Mouse (Mus musculus) embryo, embryonic 10 days (tissue): ENCODE measurements around the gene Aspm.
"Not testable (repeated sequence)": the region's sequence is repeated elsewhere in the genome, so short reads cannot be mapped to it uniquely, and the experiment has no call there.

Source experiments
- DNase-seq: peaks from one replicate; pipeline ENCODE4 v3.0.0-alpha.2; 2015; ENCODE audit warnings: low spot score

Aspm gene

DNA sequence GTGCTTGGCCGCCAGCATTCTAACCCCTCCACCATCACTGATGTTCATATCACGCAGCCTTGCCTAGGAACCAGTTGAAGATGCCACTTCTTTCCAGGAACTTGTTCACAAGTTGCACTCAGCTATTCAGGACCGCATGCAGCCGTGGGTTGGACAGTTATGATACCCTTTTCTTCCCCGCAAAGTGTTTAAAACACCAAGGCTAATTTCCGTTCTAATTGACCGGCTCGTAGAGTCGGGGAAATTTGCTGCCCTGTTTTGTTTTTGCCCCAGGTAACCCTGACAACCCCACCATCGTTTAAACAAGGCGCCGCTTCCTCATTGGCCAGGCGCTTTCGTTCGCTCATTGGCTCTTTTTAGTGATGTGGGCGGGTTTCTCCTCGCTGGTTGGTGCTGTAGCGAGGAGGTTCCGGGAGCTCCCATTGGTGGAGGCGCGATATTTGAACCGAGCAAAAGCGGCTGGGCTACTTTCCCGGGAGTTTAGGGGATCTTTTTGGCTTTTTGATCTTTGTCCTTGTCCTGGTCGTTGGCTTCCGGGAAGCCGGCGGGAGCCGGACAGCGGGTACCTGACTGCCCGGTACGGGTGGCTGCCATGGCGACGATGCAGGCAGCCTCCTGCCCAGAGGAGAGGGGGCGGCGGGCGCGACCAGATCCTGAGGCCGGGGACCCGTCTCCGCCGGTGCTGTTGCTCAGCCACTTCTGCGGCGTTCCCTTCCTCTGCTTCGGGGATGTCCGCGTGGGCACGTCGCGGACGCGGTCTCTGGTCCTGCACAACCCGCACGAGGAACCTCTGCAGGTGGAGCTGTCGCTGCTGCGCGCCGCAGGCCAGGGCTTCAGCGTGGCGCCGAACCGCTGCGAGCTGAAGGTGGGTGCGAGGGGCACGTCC, at the start of gene Aspm:
Gene Aspm (plus strand): TSS at position 433 of the 886 bp plus-strand sequence.
- peak; percentile 95 for DNase-seq

- no peak for DNase-seq
These were observed 48.8 kb upstream of the Aspm start for GRCm38 (mm10) chr1:139405766-139406165.

DNA sequence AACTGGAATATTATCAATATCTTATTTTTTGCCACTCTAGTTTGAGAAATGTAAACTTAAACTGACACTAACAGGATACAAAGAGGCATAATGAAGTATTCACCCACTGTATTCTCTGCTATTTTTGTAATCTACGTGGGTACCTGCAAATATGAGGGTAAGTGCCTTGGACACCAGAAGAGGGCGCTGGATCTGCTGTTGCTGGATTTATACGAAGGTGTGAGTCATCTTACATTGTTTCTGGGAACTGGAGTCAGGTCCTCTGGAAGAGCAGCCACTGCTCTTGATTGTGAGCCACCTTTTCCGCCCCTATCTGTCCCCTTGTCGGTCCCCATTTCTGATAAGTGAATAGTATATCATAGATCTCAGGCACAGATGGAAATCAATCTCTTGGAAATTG, 46.9 kb upstream of the Aspm start:
- no peak for DNase-seq

- DNase-seq: not testable (repeated sequence)
These were observed 42.2 kb upstream of the Aspm start for GRCm38 (mm10) chr1:139412365-139412764.

- no peak for DNase-seq
These were observed 41.1 kb upstream of the Aspm start for GRCm38 (mm10) chr1:139413465-139413864.

- no peak for DNase-seq
These were observed 33.1 kb upstream of the Aspm start for GRCm38 (mm10) chr1:139421521-139421874.

DNA sequence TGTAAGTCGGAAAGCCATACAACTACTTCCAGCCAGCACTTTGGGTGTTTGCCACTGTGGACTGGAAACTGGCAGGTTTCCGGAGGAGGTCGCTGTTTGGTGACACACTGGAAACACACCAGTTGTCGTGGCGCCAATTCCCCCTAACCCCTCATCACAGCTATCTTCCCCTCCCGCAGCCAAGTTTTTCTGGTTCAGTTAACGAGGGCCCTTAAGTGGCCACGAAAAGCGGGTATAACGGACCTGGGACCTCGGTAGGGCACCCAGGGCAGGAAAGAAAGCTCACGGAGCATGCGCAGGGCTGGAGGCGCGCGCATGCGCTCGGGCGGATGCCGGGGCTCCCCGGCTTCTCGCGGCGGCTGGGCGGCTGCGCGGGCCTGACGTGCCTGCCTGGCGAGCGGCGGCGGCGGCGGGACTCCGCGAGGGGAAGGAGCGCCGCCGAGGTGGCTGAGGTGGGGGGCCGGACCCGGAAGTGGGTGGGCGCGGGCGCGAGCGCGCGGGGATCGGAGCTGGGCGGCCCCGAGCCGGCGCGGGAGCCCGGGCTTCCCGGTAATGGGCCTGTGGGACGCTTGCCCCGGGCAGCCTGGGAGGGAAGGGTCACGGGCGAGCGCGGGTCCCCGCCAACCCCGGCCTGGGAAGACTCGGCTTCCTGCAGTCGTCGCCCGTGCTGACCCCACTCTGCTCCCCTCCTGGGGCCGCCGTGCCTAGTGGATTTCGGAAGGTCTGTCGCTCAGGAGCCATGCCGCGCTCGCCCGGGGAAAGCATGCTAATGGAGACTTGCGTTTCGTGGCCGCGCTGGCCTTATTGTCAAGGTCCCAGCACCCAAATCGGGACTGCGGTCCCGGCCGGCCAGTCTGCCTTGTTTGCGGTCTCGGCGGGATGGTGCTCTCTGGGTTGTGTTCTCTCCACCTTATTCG, 32.4 kb upstream of the Aspm start, which contains the start of gene Zbtb41:
Gene Zbtb41 (plus strand): TSS at position 414 of the 917 bp plus-strand sequence.
- peak; percentile 86 for DNase-seq

- DNase-seq: peak; percentile 36
These were observed 31.6 kb upstream of the Aspm start for GRCm38 (mm10) chr1:139422941-139423340.

- DNase-seq: no peak
These were observed 30.6 kb upstream of the Aspm start for GRCm38 (mm10) chr1:139423931-139424330.

DNA sequence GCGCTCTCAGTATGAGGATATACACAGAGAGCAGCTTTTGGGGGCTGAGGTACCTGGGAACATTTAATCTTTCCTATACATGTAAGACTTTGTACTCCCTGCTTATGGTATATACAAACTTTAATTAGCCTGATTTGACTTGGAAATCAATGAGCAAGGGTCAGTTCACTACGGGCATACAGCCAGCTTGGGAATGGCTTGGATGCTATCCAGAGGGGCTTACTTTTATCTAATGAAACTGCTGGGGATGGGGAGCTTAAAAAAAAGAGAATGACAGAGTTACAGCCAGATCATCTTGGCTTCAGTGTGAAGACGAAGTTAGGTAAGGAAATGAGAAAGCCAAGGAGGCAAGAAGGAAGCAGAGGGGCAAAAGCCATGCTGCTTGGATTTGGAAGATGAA, 29.6 kb upstream of the Aspm start:
- DNase-seq: no peak

GRCm38 (mm10) chr1:139438373-139438772, 16.2 kb upstream of the Aspm start:
- peak; percentile 79 for DNase-seq

GRCm38 (mm10) chr1:139443103-139443502, 11.5 kb upstream of the Aspm start:
- DNase-seq: not testable (repeated sequence)

DNA sequence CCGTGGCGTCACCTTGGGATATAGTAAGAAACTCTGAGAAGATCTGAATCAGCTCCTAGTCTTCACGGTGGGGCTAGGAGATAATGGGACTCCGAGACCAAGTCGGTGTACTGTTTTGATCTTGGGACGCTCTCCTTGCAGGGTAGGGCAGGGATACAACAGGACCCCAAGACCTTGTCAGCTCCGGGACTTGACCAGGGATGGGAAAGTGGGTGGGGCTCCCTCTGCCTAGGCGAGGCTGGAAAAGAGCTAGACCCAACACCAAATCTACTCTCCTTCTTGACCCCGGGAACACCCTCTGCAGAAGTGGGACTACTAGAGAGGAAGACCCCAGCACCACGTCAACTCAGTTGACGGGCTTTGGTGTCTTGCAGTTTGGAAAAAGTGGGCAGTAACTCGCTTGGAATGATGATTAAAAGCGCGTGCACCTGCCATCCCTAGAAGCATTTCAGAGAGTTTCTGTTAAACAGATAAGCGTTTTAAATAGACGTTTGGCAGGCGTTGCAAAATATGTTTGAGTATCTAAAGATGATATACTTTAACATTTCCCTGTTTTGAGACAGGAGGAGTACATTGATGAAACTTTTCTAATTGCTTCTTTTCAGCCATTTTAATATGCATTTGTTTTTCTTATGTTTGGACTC, 776 bp downstream of the Aspm start:
- peak; percentile 56 for DNase-seq

GRCm38 (mm10) chr1:139460807-139461206, 6.2 kb downstream of the Aspm start:
- no peak for DNase-seq

GRCm38 (mm10) chr1:139465936-139466335, 11.4 kb downstream of the Aspm start:
- DNase-seq: no peak

GRCm38 (mm10) chr1:139478898-139479297, 24.3 kb downstream of the Aspm start:
- no peak for DNase-seq

GRCm38 (mm10) chr1:139480246-139480645, 25.7 kb downstream of the Aspm start:
- no peak for DNase-seq

GRCm38 (mm10) chr1:139481146-139481545, 26.6 kb downstream of the Aspm start:
- DNase-seq: no peak

GRCm38 (mm10) chr1:139494630-139495029, 40.1 kb downstream of the Aspm start:
- DNase-seq: no peak

DNA sequence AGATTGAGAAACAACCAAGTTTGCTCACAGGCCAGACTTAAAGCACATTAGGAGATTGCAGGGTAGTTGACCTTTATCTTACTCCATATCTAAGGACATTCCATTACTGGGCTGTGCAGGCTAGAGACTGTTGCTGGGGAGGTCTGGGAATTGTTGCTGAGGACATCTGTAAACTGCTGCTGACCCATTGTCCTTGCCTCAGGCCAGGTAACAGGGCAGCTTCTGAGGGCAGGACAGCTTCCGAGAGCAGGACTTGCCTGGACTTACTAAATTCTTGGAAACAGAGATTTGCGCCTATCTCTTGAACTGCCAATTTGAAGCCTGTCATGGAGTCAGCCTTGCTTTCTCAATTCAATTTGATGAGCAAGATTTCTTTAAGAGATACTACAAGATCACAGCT, 40.8 kb downstream of the Aspm start:
- DNase-seq: no peak

GRCm38 (mm10) chr1:139496212-139496611, 41.6 kb downstream of the Aspm start:
- no peak for DNase-seq

- no peak for DNase-seq
These were observed 45.2 kb downstream of the Aspm start for GRCm38 (mm10) chr1:139499751-139500150.
